Mouse (Mus musculus) macrophage (primary cell): ENCODE data around the gene Pld2. TPM values are rescaled to one million over a fixed set of nuclear protein-coding genes. Genes with fewer than 3 reads are reported as not detected.
"Not testable (repeated sequence)": the region's sequence is repeated elsewhere in the genome, so short reads cannot be mapped to it uniquely, and the experiment has no call there.

Experiments
- H3K27ac ChIP-seq: fragments of 350-480 bp; formaldehyde crosslinking; 2 replicates; pipeline ENCODE4 v1.9.0; 2021
- H3K36me3 ChIP-seq: fragments of 350-480 bp; formaldehyde crosslinking; 2 replicates; pipeline ENCODE4 v1.9.0; 2021; ENCODE audit errors: inconsistent target
- H3K4me3 ChIP-seq: fragments of 350-480 bp; formaldehyde crosslinking; 2 replicates; pipeline ENCODE4 v1.9.0; 2021; ENCODE audit errors: inconsistent target
- H3K79me2 ChIP-seq: fragments of 350-480 bp; formaldehyde crosslinking; 2 replicates; pipeline ENCODE4 v1.9.0; 2021; ENCODE audit errors: inconsistent target
- whole genome bisulfite sequencing: methylation state at CpG from one replicate; pipeline ENCODE4 v1.1.7; 2026; ENCODE audit warnings: inconsistent platforms; ENCODE audit not compliant: missing documents; 5-methylcytosine and 5-hydroxymethylcytosine counted together
- polyA plus RNA-seq: library from polyadenylated mRNA; stranded (reverse); fragments of 250-400 nt; gene quantifications from 3 replicates; pipeline ENCODE4 v1.2.4, GENCODE M21; 2018; ENCODE audit warnings: inconsistent platforms

The Pld2 gene
- polyA plus RNA-seq, 1 experiment from 2014 or later, result 25.0 TPM

DNA sequence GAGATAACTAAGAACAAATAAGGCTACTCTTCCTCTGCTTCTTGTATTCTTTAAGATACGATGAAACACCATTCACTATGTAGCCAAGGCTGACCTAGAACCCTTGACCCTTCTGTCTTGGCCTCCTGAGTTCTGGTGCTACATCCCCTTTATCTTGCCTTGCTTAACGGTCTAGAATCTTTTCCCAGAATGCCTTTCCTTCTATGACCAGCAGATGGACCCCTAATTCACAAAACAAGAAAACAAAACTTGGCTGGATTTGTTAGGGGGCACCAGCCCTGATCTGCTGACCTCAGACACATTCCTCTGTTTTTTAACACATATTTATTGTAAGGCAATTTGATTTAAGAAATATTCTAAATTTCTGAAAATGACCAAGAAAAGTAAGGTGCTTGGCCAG is 23.5 kb upstream of the Pld2 start:
- 38% methylated on average over 2 of the region's 2 CpGs for WGBS
- H3K27ac ChIP-seq, result no peak overlapping the region
- no peaks in the 10 kb centered on the region for H3K36me3 ChIP-seq
- H3K4me3 ChIP-seq, result no peak overlapping the region
- no peaks in the 10 kb centered on the region for H3K79me2 ChIP-seq

DNA sequence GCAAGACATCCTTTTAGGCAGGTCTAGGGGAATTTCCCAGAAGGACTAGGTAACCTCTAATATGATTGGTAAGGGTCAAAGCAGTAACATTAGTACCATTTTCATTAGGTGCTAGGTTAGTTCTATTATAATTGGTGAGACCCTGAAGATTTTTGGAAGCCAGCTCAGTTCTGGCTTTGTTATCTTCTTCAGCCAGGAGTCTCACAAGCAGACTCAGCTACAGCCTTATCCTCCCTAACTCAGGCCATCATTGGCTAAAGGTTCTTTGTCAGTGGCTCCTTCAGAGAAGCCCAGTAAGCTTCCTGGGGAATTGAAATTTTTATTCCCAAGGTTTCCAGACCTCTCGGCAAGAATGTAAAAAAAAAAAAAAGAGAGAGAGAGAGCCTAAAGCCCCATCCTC is 21.4 kb upstream of the Pld2 start:
- Histone ChIP-seq H3K4me3 (no peak overlapping the region), H3K27ac (no peak overlapping the region), H3K36me3 (no peaks in the 10 kb centered on the region), H3K79me2 (no peaks in the 10 kb centered on the region)
- 100% methylated on average over 1 of the region's 1 CpGs for WGBS

DNA sequence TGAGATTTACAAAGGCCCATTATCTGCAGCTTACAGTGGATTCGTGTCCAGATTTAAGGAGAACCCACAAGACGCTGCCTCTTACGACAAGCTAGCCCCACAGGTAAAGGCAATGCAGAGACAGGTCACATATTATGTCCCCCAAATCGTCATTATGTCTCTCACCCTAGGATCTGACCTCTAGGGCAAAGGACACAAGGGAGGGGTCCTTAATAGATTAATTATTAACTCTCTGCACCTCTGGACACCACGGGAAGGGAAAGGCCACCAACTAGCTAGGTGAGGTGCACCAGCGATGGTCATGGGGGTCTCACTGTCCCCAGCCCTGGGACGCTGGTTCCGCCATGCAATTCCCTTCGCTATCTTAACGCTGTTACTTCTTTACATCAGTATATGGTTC is 20.9 kb upstream of the Pld2 start, which contains the start of gene Gltpd2:
TSS of gene Gltpd2 (plus strand) at position 274 of the 400 bp plus-strand sequence.
- 91% methylated on average over 10 of the region's 10 CpGs for WGBS
- no peaks in the 10 kb centered on the region for H3K79me2 ChIP-seq
- no peak within 1 kb of the TSS for H3K4me3 ChIP-seq
- no peak within 1 kb of the TSS for H3K27ac ChIP-seq
- H3K36me3 ChIP-seq, result no peaks in the 10 kb centered on the region

DNA sequence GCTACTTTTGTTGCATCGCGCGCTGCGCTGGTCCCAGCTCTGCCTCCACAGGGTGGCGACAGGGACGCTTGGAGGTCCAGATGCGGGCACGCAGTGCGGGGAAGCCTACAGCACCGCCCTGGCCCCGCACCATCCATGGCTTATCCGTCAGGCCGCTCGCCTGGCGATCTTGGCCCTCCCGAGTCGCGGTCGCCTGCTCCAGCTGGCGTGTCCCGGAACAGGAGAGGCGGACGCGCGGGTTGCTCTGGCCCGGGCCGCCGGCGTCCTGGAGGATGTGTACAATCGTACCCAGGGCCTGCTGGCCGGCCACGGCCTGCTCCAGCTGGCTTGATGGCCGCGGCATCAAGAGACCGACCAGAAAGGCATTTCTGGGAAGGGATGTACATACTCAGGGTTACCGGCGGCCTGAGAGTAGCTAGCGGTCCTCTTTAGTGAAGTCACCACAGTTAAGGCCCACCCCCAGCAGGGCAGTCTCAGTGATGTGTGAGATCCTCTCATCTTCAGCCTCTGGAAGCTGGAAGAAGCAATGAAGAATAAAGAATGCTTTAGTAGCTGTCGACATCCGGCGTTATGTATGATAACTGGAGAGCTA is 19.6 kb upstream of the Pld2 start:
- H3K27ac ChIP-seq, result no peak overlapping the region
- peaks cover under 1% of the 10 kb centered on the region; the same call in 1 of the 2 replicates for H3K79me2 ChIP-seq
- WGBS, result 90% methylated on average over 38 of the region's 41 CpGs
- no peak overlapping the region for H3K4me3 ChIP-seq
- no peaks in the 10 kb centered on the region for H3K36me3 ChIP-seq

DNA sequence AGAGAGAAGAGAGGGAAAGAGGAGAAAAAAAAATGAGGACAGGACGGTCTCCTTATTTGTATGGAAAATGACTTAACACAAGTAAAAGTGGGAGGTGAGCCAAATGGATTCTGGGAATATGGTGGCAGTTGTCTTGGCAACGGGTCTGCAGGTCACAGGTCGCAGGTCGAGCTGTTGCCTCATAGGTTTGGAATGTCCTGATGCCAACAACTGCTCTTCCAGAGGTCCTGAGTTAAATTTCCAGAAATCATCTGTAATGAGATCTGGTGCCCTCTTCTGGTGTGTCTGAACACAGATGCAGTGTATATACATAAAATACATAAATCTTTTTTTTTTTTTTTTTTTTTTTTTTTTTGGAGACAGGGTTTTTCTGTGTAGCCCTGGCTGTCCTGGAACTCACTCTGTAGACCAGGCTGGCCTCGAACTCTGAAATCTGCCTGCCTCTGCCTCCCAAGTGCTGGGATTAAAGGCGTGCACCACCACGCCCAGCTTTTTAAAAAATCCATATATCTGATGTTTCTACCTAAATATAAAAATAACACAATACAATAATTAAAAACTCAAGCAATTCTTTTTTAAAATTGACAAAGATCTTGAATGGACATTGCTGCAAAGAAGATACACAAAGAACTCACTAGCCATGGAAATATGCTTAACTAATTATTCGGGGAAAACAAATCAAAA is 16.4 kb upstream of the Pld2 start:
- not testable (repeated sequence) for H3K27ac ChIP-seq
- 95% methylated on average over 5 of the region's 8 CpGs for WGBS
- H3K36me3 ChIP-seq, result peaks cover 19% of the 10 kb centered on the region

DNA sequence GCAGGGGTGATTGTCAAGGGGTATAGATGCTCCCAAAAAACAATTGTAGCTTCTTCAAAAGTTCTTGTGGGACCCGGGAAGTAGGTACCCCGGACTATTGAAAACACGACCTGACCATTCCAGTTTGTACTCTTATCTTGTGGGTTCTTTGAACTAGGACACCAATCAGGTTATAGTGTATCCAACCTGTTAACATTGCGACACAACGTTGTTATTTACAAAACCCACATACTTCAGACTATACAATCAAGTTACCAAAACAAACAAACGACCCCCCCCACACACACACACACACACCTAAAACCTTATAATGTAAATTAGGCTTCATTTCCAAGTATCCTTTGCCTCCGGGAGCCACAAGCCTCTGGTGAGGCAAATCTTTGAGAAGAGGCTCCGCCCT is 15.1 kb upstream of the Pld2 start:
- Histone ChIP-seq H3K36me3 (peaks cover 19% of the 10 kb centered on the region), H3K4me3 (peak overlapping the region; percentile 97), H3K79me2 (peaks cover 23% of the 10 kb centered on the region), H3K27ac (peak overlapping the region; percentile 79)
- WGBS, result 6% methylated on average over 6 of the region's 8 CpGs

More for the DNA sequence above, 16.4 kb upstream of the Pld2 start:
- H3K4me3 ChIP-seq, result not testable (repeated sequence)
- H3K79me2 ChIP-seq, result peaks cover 23% of the 10 kb centered on the region

DNA sequence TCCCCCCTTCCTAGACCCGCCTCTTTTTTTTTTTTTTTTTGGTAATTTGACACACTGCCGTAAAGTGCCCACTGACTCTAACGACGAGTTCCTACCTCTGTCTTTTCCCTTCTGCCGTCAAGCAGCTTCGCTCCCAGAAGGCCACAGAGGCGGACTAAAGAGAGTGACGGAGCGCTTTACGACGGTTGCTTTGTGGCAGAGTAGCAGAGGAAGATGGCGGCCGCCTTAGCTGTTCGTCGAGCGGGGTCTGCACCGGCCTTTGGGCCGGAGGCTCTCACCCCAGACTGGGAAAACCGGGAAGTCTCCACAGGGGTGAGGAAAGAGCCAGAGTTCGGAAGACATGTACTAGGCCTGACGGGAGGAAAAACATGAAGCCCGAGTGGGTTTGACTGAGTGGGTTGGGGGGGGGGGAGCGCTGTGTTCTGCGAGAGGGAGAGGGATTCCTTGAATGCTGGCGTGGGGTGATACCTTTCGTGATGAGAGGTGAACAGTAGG is 14.6 kb upstream of the Pld2 start, which contains the start of gene Psmb6:
TSS of gene Psmb6 (plus strand) at position 184 of the 495 bp plus-strand sequence.
- Histone ChIP-seq H3K79me2 (peaks cover 23% of the 10 kb centered on the region), H3K36me3 (peaks cover 19% of the 10 kb centered on the region), H3K27ac (peak within 1 kb of the TSS; percentile 79), H3K4me3 (peak within 1 kb of the TSS; percentile 97)
- WGBS, result 0% methylated on average over 25 of the region's 26 CpGs

DNA sequence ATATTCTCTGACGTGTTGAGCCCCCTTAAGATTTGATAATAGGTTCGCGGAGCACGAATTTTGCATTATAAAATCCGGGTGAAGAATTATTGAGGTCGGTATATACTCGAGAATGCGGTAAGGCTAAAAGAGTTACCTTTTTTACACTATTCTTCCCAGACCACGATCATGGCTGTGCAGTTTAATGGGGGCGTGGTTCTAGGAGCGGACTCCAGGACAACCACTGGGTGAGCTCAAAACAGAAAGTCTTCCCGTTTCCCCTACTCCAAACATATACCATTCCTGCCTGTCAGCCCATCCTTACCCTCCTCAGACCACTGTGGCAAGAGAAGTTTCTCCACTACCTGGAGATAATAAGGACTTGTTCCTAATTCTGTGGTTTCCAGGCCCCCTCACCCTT is 14.1 kb upstream of the Pld2 start:
- peak overlapping the region; percentile 97 for H3K4me3 ChIP-seq
- peak overlapping the region; percentile 79 for H3K27ac ChIP-seq
- peaks cover 23% of the 10 kb centered on the region for H3K79me2 ChIP-seq
- H3K36me3 ChIP-seq, result peaks cover 19% of the 10 kb centered on the region
- WGBS, result 2% methylated on average over 12 of the region's 12 CpGs

DNA sequence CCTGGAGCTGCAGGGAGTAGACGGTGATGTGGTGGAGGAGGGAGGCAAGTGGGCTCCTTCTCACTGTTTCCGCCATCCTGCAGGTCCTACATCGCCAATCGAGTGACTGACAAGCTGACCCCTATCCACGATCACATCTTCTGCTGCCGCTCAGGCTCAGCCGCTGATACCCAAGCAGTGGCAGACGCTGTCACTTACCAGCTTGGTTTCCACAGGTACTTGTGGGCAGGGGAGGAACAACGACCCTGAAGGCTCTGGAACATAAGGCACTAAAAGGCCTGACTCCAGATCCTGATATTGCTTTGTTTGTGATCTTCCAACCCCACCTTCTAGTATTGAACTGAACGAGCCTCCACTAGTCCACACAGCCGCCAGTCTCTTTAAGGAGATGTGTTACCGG is 13.7 kb upstream of the Pld2 start:
- WGBS, result 99% methylated on average over 12 of the region's 12 CpGs
- peaks cover 23% of the 10 kb centered on the region for H3K79me2 ChIP-seq
- peak overlapping the region; percentile 79 for H3K27ac ChIP-seq
- peak overlapping the region; percentile 97 for H3K4me3 ChIP-seq
- H3K36me3 ChIP-seq, result peaks cover 19% of the 10 kb centered on the region

DNA sequence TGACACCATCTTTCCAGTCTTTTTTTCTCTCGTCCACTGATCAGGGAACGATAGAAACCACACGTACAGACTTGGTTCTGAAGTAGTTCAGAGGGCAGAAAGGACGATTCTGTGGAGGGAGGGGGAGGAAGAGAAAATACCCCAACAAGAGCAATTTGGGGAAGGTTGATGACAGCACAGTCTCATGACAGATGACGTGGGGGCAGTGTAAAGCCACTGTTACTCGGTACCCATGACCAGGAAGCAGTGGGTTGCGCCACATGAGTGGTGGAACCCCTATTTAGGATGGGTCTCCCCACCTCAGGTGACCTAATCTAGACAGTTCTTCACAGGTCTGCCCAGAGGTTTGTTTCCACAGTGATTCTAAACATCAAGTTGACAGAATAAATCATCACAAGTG is 11.3 kb upstream of the Pld2 start:
- H3K36me3 ChIP-seq, result peaks cover 19% of the 10 kb centered on the region
- peaks cover 23% of the 10 kb centered on the region for H3K79me2 ChIP-seq
- H3K4me3 ChIP-seq, result no peak overlapping the region
- 59% methylated on average over 7 of the region's 7 CpGs for WGBS
- peak overlapping the region; percentile 79 for H3K27ac ChIP-seq

DNA sequence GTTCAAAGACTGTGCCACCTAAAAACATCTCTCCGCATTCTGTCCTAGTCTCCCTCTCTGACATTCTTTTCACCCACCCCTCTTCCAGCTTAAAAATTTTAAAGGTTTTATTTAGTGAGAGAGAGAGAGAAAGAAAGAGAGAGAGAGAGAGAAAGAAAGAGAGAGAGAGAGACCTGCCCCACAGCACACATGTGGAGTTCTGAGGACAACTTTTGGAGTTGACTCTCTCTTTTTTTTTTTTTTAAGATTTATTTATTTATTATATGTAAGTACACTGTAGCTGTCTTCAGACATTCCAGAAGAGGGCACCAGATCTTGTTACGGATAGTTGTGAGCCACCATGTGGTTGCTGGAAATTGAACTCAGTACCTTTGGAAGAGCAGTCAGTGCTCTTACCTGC is 8.8 kb upstream of the Pld2 start:
- 43% methylated on average over 1 of the region's 2 CpGs for WGBS
- H3K27ac ChIP-seq, H3K4me3 ChIP-seq: not testable (repeated sequence)
- Histone ChIP-seq H3K79me2 (peaks cover 15% of the 10 kb centered on the region), H3K36me3 (peaks cover 19% of the 10 kb centered on the region)

DNA sequence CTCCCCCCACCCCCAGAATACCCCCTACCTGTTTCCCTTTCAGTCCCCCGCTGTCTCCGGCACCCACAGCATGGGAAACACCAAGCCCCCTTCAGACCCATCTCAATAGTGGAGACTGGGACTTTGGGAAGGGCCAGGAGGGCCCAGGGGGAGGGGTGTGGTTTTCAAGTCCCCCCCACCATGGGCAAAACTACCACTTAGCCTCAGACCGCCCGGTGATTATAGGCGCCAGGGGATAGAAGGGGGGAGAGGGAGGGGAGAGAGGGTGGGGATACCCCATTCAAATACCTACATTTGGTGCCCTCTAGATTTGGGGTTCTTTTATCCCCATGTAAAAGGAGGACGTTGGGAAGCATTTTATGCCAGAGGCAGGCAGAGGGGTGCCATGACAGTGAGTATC is 7.0 kb upstream of the Pld2 start, which contains the start of gene Gm40193:
TSS of gene Gm40193 (minus strand) at position 101 of the 400 bp plus-strand sequence.
- WGBS, result 100% methylated on average over 4 of the region's 6 CpGs
- Histone ChIP-seq H3K27ac (no peak within 1 kb of the TSS), H3K4me3 (no peak within 1 kb of the TSS)

DNA sequence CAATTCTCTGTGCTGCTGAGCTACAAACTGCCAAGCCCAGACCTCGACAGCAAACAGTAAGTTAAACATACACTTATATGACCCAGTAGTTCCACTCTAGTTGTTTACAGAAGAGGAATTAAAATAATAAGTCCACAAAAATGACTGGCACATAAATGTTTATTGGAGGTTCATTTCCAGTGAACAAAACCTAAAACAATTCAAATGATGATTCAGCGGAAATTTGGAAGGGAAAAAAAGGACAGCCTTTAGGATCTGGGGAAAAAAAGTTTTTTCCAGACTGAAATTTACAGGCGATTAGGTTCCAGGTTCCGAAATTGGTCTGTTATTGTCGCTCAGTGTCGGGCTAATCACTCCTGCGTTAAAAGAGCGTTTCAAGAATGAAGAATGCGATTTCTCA is 441 bp upstream of the Pld2 start:
- WGBS, result 17% methylated on average over 9 of the region's 9 CpGs
- Histone ChIP-seq H3K27ac (peak overlapping the region; percentile 51), H3K79me2 (peaks cover 26% of the 10 kb centered on the region; the same call in 1 of the 2 replicates)

More for the DNA sequence above, 7.0 kb upstream of the Pld2 start, which contains the start of gene Gm40193:
- no peaks in the 10 kb centered on the region for H3K79me2 ChIP-seq
- 0 out of 2 replicates have a peak, but pooled peaks cover 3% of the 10 kb centered on the region for H3K36me3 ChIP-seq

DNA sequence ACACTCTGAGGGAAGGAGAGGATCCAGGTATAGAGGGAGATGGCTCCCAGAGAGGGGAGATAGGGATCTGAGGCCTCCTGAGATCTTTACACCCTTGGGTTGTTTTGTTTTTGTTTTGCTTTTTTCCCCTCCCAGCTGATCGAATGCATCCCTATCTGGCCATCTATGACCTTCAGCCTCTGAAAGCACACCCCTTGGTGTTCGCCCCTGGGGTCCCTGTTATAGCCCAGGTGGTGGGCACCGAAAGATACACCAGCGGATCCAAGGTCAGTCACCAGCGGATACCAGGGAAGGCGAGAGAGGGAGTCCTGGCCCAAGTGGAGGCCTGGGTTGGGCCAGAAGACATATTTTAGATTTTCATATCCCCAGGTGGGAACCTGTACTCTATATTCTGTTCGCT is 1.1 kb downstream of the Pld2 start:
- WGBS, result 91% methylated on average over 7 of the region's 7 CpGs
- peaks cover 35% of the 10 kb centered on the region for H3K36me3 ChIP-seq
- H3K27ac ChIP-seq, result peak overlapping the region; percentile 22; the same call in 1 of the 2 replicates
- peak overlapping the region; percentile 36 for H3K4me3 ChIP-seq
- H3K79me2 ChIP-seq, result peaks cover 26% of the 10 kb centered on the region; the same call in 1 of the 2 replicates

More for the DNA sequence above, 441 bp upstream of the Pld2 start:
- Histone ChIP-seq H3K36me3 (peaks cover 23% of the 10 kb centered on the region), H3K4me3 (peak overlapping the region; percentile 48)

DNA sequence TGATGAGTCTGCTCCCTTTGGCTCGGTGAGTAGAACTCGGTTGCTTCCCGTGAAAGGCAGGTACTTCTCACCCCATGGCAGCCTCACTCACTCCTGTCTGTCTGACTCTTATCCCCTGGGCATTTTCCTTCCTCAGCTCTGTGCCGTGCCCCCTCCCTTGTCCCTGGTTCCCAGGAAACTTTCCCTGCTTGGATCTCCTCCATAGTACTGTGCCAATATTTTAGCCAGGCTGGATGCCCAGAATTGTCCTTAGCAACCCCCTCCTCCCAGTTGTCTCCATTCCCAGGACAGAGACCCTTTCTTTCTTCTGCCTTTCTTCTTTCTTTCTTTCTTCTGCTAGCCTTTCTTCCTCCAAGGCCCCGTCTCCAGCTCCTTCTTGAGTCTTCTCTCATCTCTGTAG is 1.6 kb downstream of the Pld2 start:
- Histone ChIP-seq H3K79me2 (peaks cover 26% of the 10 kb centered on the region; the same call in 1 of the 2 replicates), H3K4me3 (no peak overlapping the region), H3K36me3 (peaks cover 40% of the 10 kb centered on the region), H3K27ac (no peak overlapping the region)
- WGBS, result 93% methylated on average over 5 of the region's 5 CpGs
